Mouse (Mus musculus): ENCODE results near the gene Pdx1. TPM values are rescaled to one million over a fixed set of nuclear protein-coding genes. Genes with fewer than 3 reads are reported as not detected.
A peak's percentile ranks its signal among the peaks of the same experiment; 100 is the strongest.

Gene Pdx1
- total and polyA plus RNA-seq, 3 experiments: not detected

- no peak overlapping the region for H3K27ac ChIP-seq (ENCODE audit: control insufficient read depth, low read depth, low read length)
- H3K27me3 ChIP-seq (ENCODE audit: control insufficient read depth in 1 of 2, insufficient read depth in 2 of 2, low read length in 2 of 2): peaks cover 0 to 4% of the 10 kb centered on the region in 2 experiments; a peak in 2 of 4 replicates
- no peak overlapping the region for H3K9ac ChIP-seq (ENCODE audit: control insufficient read depth, low read depth, low read length, poor library complexity, severe bottlenecking)
- H3K9me3 ChIP-seq (replicated peaks; ENCODE audit: insufficient read depth, low read length): no peaks in the 10 kb centered on the region
- no peaks in the 10 kb centered on the region for H3K36me3 ChIP-seq (ENCODE audit: control insufficient read depth in 1 of 2, insufficient read depth in 2 of 2, low read length in 2 of 2)
- H3K4me3 ChIP-seq (ENCODE audit: control insufficient read depth in 1 of 2, insufficient read depth in 1 of 2, low read depth in 2 of 2, low read length in 2 of 2): no peak overlapping the region
- DNase-seq (ENCODE audit: low read depth, low spot score): peak; percentile 85
- TF ChIP-seq TAL1 (IDR thresholded peaks at IDR 0.05; ENCODE audit: low read length) (no peak), JUND (IDR thresholded peaks at IDR 0.05; ENCODE audit: low read depth, low read length) (0 out of 2 replicates have a peak, but pooled peaks have one; percentile 56), UBTF (IDR thresholded peaks at IDR 0.05; ENCODE audit: borderline replicate concordance, insufficient read depth, low read depth, low read length) (no peak), BHLHE40 (IDR thresholded peaks at IDR 0.05; ENCODE audit: borderline replicate concordance, low read depth, low read length) (0 out of 2 replicates have a peak, but pooled peaks have one; percentile 20), NELFE (IDR thresholded peaks at IDR 0.05; ENCODE audit: low read depth, low read length) (no peak), ZMIZ1 (IDR thresholded peaks at IDR 0.05; ENCODE audit: low read depth, low read length) (no peak), KAT2A (conservative IDR thresholded peaks at IDR 0.05; ENCODE audit: low read depth, low read length) (no peak), ELF1 (IDR thresholded peaks at IDR 0.05; ENCODE audit: low read depth, low read length) (0 out of 2 replicates have a peak, but pooled peaks have one; percentile 25), GATA1 (IDR thresholded peaks at IDR 0.05; ENCODE audit: low read depth, low read length) (no peak), RCOR1 (IDR thresholded peaks at IDR 0.05; ENCODE audit: low read depth, low read length) (0 out of 2 replicates have a peak, but pooled peaks have one; percentile 21), CTCF (IDR thresholded peaks at IDR 0.05 in 2 of 3, conservative IDR thresholded peaks at IDR 0.05 in 1 of 3; ENCODE audit: control insufficient read depth in 1 of 3, insufficient read depth in 1 of 3, low read depth in 2 of 3, low read length in 3 of 3, poor library complexity in 1 of 3, severe bottlenecking in 1 of 3) (peak in 2 of 3 experiments; percentile 66 to 78; a peak in 5 of 6 replicates), MXI1 (IDR thresholded peaks at IDR 0.05; ENCODE audit: low read depth, low read length) (0 out of 2 replicates have a peak, but pooled peaks have one; percentile 29), MAX (IDR thresholded peaks at IDR 0.05; ENCODE audit: low read length) (no peak), SMC3 (IDR thresholded peaks at IDR 0.05; ENCODE audit: low read depth, low read length) (peak; percentile 95), CHD2 (IDR thresholded peaks at IDR 0.05; ENCODE audit: low read length) (no peak), ZC3H11A (IDR thresholded peaks at IDR 0.05; ENCODE audit: low read depth, low read length) (peak; percentile 94), SIN3A (IDR thresholded peaks at IDR 0.05; ENCODE audit: low read length) (peak; percentile 43; the same call in 1 of the 2 replicates), USF1 (IDR thresholded peaks at IDR 0.05; ENCODE audit: low read depth, low read length) (no peak), ZKSCAN1 (IDR thresholded peaks at IDR 0.05; ENCODE audit: low read depth, low read length) (no peak), HCFC1 (IDR thresholded peaks at IDR 0.05; ENCODE audit: low read depth, low read length) (no peak), ETS1 (IDR thresholded peaks at IDR 0.05; ENCODE audit: low read depth, low read length) (no peak), TBP (IDR thresholded peaks at IDR 0.05; ENCODE audit: low read depth, low read length) (no peak)
- no peaks in the 10 kb centered on the region for H3K79me2 ChIP-seq (ENCODE audit: control insufficient read depth, insufficient read depth, low read length, poor library complexity)
- no peaks in the 10 kb centered on the region for H3K4me1 ChIP-seq (ENCODE audit: control insufficient read depth in 1 of 2, insufficient read depth in 2 of 2, low read length in 2 of 2)
These were observed 49.9 kb downstream of the Pdx1 start for GRCm38 (mm10) chr5:147319653-147320052.

Measured in MEL (cell line).